Mouse (Mus musculus) lung, adult 2 months (tissue): ENCODE data around the gene Acsl6. TPM values are rescaled to one million over a fixed set of nuclear protein-coding genes. Genes with fewer than 3 reads are reported as not detected.
"Not testable (repeated sequence)": the region's sequence is repeated elsewhere in the genome, so short reads cannot be mapped to it uniquely, and the experiment has no call there.

ENCODE experiments used
- DNase-seq: peaks from one replicate; pipeline ENCODE4 v3.0.0; 2022
- H3K4me1 ChIP-seq: fragments of 200-500 bp; 2 replicates; pipeline ENCODE4 v1.6.1; 2011; ENCODE audit warnings: low read length; ENCODE audit not compliant: control insufficient read depth, insufficient read depth
- H3K4me3 ChIP-seq: fragments of 200-500 bp; replicated peaks from 2 replicates; pipeline ENCODE3; 2011; ENCODE audit warnings: low read depth, mild to moderate bottlenecking, control low read depth, low read length; ENCODE audit errors: extremely low read depth
- CTCF ChIP-seq: fragments of 200-500 bp; IDR thresholded peaks from 2 replicates; pipeline ENCODE4 v1.5.1; 2011; ENCODE audit warnings: mild to moderate bottlenecking, low read length, control low read depth; ENCODE audit not compliant: insufficient read depth
- POLR2A ChIP-seq: fragments of 200-500 bp; IDR thresholded peaks from 2 replicates; pipeline ENCODE4 v1.6.1; 2011; ENCODE audit warnings: low read depth, mild to moderate bottlenecking, control low read depth, low read length, borderline replicate concordance; ENCODE audit errors: extremely low read depth
- whole genome bisulfite sequencing: fragments of 180-500 bp; shearing (Covaris S2); methylation state at CpG from one replicate; pipeline ENCODE4 v1.1.7; 2018; 5-methylcytosine and 5-hydroxymethylcytosine counted together
- polyA plus RNA-seq: library from polyadenylated mRNA; depleted of rRNA; stranded (reverse); fragments of >200 nt; gene quantifications from 2 replicates; pipeline ENCODE4 v1.2.3, GENCODE M21; 2012

Gene Acsl6
- polyA plus RNA-seq, 1 experiment: 0.50 TPM

DNA sequence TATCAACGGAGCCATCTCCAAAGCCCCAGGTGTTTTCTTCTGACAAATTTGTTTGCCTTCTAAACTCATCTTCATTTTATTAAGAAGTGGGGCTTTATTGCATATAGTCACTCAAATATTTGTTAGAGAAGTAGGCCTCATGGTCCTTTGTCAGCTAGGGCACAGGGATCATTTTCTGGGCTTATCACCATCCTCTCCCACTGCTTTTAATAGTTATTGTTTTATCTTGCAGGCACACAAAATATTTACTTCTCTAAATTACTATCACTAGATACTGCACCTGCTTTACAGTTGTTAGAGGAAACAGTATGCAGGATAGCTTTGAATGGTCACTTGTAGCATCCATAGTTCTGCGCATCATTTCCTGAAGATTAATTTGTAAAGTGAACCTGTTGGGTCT, 11.4 kb upstream of the Acsl6 start:
- WGBS: 85% methylated on average over 2 of the region's 2 CpGs
- TF ChIP-seq POLR2A (no peak), CTCF (no peak)
- no peak for DNase-seq
- Histone ChIP-seq H3K4me1 (0 out of 2 replicates have a peak, but pooled peaks cover 2% of the 10 kb centered on the region), H3K4me3 (no peak overlapping the region)

DNA sequence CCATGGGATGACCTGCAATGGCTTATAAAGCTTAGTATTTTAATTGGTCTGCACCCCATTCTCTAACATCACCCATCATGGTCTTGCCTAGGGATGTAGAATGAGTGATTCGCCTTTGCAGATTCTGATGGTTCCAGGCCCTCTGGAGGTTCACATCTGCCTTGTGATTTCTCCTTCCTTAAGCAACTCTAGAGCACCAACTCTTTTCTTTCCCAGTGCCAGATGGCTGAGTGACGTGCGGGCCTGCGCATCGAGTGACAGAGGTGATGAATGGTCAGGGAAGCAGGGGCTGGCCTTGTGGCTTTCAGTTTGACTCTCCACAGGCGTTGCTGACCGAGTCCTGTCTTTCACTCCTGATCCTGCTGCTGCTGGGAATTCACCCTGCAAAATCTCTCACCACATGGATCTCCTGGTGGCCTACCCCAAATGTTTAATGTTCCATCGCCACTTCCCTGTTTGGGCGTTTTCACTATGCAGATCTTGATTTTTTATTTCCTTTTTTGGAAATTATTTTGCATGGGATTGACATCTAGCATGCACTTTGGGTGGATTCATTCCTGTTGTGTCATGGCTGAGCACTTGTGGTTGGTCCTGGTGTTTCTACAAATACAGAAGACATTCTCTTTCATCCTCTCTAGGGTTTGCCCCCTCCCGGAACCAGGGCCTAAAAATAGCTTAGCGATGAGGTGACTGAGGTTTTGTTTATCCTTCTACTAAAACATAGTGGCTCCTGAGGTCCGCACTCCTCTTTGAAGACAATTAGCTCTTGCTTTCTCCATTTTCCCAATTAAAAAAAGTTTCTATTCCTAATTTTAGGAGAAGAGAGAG, 9.4 kb upstream of the Acsl6 start:
- Histone ChIP-seq H3K4me1 (0 out of 2 replicates have a peak, but pooled peaks cover 2% of the 10 kb centered on the region), H3K4me3 (no peak overlapping the region)
- no peak for DNase-seq
- TF ChIP-seq POLR2A: no peak
- 45% methylated on average over 12 of the region's 12 CpGs for WGBS

DNA sequence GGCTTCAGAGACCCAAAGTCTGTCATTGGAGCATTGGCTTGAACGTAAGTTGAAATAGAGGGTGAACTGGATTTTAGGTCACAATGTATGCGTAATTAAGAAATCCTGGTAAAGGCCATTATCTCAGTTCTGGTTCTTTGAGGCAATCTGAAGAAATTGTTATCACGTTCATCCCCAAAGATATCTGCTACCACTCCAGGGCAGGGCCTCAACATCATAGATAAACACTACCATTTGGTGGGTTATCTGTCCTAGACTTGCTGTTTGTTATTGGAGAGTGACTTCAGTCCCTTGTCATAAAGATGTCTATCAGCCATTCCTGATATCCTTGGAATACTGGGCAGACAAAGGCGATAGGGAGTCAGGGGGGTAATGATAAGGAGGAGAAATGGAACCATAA, 7.6 kb upstream of the Acsl6 start:
- no peak for DNase-seq
- 77% methylated on average over 4 of the region's 4 CpGs for WGBS
- no peak overlapping the region for H3K4me3 ChIP-seq
- H3K4me1 ChIP-seq: 0 out of 2 replicates have a peak, but pooled peaks cover 2% of the 10 kb centered on the region
- TF ChIP-seq POLR2A (no peak), CTCF (no peak)

DNA sequence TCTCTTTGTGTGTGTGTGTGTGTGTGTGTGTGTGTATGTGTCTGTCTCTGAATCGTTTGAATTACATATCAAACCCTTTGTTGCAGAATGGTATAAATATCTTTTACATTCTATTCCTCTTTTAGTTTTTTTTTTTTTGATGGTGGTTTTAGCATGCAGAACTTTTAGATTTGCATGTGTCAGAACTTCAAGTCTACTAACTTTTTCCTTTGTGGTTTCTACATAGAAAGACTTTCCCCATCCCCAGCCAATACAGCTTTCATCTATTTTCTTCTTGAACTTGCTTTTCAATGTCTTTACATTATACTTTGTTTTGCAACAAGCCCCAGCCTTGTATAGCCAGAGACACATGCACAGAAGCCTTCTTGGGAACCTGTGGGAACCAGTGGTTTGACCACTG, 6.9 kb upstream of the Acsl6 start:
- no peak for DNase-seq
- Histone ChIP-seq H3K4me1 (0 out of 2 replicates have a peak, but pooled peaks cover 2% of the 10 kb centered on the region), H3K4me3 (no peak overlapping the region)
- 73% methylated on average over 1 of the region's 1 CpGs for WGBS
- TF ChIP-seq CTCF: no peak
- TF ChIP-seq POLR2A: no peak

DNA sequence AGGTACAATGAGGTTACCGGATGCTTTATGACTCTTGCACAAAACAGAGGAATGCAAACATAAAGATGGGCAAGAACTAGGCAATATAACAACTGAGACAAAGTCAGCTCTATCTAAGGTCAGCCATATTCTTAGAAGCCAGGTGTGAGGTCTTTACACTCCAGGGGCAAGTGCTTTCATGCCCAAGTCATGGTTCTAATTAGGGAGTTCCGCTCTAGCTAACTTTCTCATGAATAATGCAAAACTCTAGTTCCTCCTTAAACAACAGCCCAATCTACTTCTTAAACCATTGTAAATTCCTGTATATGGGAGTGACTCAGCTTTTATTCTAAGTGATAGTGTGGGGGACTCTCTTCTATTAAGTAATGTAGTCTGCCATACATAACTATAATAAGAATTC, 6.1 kb upstream of the Acsl6 start:
- not testable (repeated sequence) for DNase-seq, H3K4me1 ChIP-seq
- 96% methylated on average over 2 of the region's 2 CpGs for WGBS

DNA sequence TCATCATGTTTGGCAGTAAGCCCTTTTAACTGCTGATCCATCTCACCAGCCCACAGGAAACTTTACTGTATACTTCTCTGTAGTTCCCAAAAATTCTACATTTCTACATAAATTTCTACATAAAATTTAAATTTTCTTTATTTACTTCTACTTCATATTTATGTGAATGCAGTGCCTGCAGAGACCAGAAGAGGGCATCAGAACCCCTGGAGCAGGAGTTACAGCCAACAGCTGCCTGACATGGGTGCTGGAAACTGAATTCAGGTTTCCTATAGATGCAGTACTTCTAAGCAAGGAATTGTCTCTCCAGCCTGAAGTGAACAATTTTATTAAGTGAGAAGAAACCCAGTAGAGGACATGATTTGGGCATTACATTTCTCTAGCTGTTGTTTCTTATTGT, 4.8 kb upstream of the Acsl6 start:
- H3K4me1 ChIP-seq: 0 out of 2 replicates have a peak, but pooled peaks cover 2% of the 10 kb centered on the region
- no peak for TF ChIP-seq CTCF
- TF ChIP-seq POLR2A: no peak
- no peak overlapping the region for H3K4me3 ChIP-seq
- no peak for DNase-seq

More for the DNA sequence above, 6.1 kb upstream of the Acsl6 start:
- H3K4me3 ChIP-seq: not testable (repeated sequence)

DNA sequence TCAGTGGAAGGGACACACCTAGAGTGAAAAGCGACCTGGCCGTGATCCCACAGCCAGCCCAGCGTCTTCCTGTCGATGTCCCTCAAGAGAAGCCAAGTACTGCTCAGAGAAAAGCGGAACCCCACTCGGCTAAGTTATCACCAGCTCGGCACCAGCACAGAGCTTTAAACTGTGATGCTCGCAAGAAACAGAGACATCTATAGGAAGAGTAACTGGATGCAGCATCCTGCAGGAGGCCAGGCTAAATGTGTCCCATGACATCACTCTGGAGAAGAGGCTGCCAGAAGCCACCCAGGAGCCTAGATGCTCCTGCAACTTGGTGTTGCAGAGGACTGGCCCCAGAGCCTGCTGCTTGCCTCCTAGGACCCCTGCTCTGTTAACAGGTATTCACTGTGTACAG, 1.6 kb upstream of the Acsl6 start:
- H3K4me1 ChIP-seq: no peaks in the 10 kb centered on the region
- WGBS: 78% methylated on average over 8 of the region's 8 CpGs
- no peak for DNase-seq
- no peak overlapping the region for H3K4me3 ChIP-seq
- TF ChIP-seq POLR2A: no peak
- no peak for TF ChIP-seq CTCF

DNA sequence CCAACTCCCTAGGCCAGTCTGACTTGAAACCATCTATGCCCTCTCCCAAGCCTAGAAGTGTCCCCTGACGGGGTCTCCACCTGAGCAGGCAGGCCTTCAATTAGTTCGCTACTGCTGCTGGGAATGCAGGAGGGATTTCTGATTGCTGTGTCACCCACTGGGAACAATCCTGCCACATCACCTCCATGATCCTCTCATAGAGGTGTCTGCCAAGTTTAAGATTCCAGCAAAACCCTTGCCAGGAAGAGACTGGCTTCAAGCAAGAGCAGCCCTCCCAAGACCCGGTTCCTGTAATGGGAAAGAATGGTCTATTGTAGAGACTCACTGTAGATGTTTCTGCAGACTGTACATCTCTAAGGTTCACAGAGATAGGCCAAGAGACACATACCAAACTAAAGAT, 992 bp upstream of the Acsl6 start:
- DNase-seq: no peak
- WGBS: 88% methylated on average over 3 of the region's 3 CpGs
- TF ChIP-seq CTCF (no peak), POLR2A (no peak)
- Histone ChIP-seq H3K4me3 (no peak overlapping the region), H3K4me1 (no peaks in the 10 kb centered on the region)

DNA sequence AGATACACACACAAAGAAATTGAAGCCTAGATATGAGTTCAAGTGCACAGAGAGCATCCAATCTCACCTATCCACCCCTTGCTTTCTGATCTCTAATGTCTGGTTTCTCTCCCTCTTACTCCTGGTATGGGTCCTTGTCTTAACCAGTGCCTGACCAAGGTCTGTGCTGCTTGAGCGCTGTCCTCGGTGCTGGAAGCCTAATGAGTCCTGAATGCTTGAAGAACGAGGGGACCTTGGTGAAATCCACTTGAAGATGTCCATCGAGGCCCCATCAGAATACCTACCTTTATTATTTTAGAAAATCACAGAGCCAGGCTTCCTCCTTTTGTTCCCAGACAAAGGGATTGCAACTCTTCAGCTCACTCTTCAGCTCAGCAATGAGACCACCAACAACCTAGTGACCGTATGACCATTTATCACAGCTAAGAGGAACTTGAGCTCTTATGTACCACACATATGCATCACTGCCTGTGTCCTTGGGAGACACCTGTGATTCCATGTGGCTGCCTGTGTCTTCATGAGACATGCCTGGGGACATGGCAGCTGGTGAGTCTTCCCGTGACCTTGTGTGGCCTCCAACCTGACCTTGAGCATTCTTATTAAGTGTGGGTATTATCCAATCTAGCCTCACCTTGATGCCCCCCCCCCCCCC, 396 bp upstream of the Acsl6 start:
- H3K4me3 ChIP-seq: no peak overlapping the region
- H3K4me1 ChIP-seq: no peaks in the 10 kb centered on the region
- DNase-seq: no peak
- WGBS: 19% methylated on average over 6 of the region's 6 CpGs
- TF ChIP-seq POLR2A: no peak
- no peak for TF ChIP-seq CTCF

DNA sequence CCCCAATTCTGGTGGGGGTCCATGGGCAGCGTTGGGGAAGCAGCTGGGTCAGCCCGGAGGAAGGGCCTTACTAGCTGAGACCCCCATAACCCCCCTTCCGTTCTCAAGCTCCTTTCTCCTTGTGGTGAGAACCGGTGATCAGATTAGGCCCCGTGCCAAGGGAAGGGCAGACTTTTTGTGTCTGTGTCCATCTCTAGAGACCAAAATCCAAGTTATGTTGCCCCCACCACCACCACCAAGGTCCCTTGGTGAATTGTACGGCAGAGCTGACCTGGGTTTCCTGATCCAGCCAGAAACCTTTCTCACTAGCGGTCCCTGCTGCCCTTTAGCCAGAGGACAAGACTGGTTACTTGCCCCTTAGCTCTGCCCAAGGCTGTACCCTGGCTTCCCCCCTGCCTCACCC, 874 bp downstream of the Acsl6 start:
- no peak for DNase-seq
- 15% methylated on average over 7 of the region's 7 CpGs for WGBS
- H3K4me1 ChIP-seq: no peaks in the 10 kb centered on the region
- no peak for TF ChIP-seq CTCF
- TF ChIP-seq POLR2A: no peak
- H3K4me3 ChIP-seq: no peak overlapping the region
